Mouse (Mus musculus): ENCODE results near the gene Hist2h3c2.
"Not testable (repeated sequence)": the region's sequence is repeated elsewhere in the genome, so short reads cannot be mapped to it uniquely, and the experiment has no call there.

Gene Hist2h3c2

DNA sequence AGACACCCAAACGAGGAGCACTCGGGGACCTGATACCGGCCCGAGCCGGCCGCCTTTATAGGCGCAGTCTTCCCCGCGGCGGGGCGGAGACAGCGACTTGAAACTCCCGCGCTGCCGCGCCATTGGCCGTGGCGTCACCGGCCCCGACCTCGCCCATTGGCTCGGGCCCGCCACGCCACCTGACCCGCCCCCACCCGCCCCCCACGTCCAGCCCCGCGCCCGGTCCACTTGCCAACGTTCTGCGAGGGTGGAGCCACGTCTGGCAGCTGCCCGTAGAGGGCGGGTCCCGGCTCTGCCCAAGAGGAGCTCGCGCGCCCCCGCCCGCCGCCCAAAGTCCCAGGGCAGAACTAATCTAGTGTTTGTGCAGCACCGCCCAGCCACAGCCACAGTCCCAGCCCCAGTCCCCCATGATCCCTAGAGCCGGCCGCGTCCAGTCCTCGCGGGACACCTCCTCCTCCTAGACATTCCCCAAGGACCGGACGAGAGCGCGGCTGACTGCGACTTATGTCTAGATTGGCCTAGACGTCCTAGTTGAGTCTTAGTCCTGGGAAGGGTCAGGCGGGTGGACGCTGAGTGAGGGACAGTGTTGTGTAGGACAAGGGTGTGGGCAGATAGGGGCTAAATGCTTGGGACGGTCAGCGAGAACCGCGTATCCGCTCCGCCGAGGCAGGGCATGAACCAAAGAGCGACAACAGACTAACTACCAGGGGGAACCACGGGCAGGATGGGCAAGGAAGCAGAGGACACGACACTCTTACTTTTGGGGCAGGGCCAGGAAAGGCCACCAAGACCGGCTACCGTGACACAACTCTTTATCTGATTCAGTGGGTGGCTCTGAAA lies at the start of gene Hist2h3c2:
Gene Hist2h3c2, minus strand, starts transcription at position 174 of the 840 bp plus-strand sequence.
- not testable (repeated sequence) for DNase-seq (ENCODE audit: low read depth, low spot score)

DNA sequence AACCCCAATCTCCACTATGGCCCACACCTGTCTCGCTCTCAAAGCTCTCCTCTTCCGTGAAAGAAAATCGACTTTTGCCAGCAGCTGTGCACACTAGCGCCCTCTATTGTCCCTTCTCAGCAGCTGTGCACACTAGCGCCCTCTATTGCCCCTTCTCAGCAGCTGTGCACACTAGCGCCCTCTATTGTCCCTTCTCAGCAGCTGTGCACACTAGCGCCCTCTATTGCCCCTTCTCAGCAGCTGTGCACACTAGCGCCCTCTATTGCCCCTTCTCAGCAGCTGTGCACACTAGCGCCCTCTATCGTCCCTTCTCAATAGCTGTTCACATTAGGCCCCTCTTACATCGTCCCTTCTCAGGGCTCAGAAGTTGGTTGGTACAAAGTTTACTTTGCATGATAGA lies 48.4 kb upstream of the Hist2h3c2 start:
- not testable (repeated sequence) for DNase-seq (ENCODE audit: low read depth, low spot score)

DNA sequence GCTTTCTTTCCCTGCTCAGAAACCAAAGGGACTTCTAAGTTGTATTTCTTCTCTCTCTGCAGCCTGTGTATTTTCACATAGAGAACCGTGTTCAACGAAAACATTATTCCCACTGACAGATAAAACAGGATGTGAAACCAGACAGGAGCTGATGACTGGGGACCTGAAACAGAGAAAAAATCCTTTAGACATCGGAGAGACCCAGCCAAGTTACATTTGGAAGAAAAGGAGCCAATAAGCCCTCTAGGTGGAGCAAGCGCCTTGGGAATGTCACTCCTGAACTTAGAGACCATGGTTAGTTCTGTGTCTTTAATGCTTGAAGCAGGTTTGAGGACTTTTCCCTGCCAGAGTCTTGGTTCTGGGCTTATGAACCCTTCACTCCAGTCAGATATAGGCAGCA lies 45.5 kb upstream of the Hist2h3c2 start:
- peak; percentile 73 for DNase-seq (ENCODE audit: low read depth, low spot score)

DNA sequence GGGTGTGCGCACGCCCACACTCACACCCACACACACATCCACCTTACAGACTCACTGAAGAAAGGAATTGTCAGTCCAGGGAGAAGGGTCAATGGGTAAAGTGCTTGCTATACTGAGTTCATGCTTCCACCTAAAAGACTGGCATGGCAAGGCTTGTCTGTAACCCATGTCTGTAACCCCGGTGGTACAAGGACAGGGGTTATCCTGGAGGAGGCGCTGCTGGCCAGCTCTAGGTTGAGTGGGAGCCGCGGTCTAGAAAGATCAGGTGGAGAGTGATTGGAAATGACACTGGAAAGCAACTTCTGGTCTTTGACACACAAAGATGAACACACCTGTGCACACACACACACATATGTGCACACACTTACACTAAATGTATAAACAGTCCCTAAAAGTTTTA lies 41.7 kb upstream of the Hist2h3c2 start:
- DNase-seq (ENCODE audit: low read depth, low spot score), result peak; percentile 54

DNA sequence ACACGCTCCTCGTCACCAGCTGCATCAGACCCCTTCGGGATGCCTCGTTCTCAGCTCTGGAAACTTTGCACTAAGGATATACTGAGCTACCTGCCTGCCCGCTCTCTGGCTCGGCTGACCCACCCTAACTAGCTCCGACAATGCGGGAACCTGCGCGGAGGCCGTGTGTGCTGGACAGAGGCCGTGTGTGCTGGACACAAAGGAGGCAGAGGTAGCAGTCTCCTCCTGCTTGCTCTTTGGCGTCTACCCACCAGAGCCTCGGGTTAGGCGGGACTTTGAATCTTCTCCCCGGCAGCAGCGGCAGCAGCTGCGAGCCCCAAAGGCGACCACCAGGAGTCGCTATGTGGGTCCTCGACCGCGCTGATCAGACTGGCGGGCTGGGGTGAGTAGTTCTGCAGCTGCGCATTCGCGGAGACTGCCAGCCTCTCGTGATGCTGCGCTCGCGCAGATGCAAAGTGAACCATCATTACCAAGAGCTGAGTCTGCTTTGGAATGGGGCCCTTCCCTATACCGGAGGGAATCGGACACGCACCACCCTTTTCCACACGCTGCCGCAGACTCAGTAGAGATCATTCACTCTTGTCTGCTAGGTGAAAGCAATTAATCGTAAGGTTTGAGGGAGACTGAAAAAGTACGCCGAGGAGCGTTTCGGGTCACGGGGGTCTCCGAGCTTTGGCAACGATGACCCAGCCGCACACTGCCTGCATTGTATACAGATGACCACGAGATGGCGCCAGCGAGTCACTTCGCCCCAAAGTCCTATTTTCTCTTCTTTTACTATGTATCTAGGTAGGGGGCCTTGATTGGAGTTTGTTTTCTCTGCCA lies 39.1 kb upstream of the Hist2h3c2 start:
- DNase-seq (ENCODE audit: low read depth, low spot score), result peak; percentile 97

DNA sequence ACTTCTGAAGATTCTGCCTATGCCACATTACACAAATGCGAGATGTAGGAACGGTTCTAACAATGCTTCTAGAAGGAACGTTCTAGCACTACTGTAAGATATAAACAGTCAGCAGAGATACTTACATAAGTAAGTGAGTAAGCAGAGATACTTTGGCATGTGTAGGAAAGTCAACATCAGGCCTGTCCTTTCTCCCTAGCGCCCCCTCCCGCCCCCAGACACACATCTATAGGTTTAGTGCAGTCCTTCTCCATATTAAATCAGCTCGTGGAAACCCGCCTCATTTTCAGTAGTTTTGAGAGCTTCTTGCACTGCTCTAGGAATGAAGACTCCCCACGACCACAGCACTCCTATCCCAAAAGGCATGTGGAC lies 38.5 kb upstream of the Hist2h3c2 start:
- DNase-seq (ENCODE audit: low read depth, low spot score), result peak; percentile 75

DNA sequence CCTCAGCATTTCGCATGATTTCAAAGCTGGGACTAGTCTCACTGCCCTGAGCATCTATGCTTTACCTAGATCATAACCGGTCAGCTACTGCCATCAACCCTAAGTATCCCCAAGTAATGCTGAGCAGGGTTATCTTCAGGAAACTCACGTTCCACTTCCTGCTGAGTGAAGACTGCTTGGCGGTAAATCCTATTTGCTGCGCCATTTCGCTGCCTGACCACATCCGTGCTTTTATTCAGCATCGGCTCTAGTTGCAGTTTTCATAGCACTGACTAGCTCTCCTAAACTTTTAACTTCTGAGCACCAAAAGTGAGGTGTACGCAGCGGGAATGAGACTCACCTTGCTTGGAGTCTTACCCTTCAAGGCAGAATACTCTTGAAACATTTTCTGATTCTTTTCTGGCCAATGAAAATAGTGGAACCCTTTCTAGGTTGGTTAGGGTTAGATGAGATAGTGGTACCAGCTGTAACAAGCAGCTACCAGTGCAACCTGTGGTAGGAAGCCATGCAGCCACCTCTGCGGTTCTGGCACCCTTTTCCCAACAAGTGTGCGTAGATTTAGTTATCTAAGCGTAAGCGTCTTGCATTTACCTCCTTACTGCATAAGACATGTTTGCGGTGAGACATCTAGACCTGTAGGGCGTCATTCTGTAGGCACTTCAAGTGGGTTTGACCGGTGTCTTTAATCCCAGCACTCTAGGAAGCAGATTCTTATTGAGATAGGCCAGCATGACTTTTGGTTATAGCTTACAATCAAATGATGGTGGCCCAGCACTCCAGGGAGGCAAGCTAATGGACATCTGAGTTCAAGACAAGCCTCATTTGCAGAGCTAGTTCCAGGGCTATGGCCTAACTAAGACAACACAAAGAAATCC lies 34.9 kb upstream of the Hist2h3c2 start:
- peak; percentile 74 for DNase-seq (ENCODE audit: low read depth, low spot score)

DNA sequence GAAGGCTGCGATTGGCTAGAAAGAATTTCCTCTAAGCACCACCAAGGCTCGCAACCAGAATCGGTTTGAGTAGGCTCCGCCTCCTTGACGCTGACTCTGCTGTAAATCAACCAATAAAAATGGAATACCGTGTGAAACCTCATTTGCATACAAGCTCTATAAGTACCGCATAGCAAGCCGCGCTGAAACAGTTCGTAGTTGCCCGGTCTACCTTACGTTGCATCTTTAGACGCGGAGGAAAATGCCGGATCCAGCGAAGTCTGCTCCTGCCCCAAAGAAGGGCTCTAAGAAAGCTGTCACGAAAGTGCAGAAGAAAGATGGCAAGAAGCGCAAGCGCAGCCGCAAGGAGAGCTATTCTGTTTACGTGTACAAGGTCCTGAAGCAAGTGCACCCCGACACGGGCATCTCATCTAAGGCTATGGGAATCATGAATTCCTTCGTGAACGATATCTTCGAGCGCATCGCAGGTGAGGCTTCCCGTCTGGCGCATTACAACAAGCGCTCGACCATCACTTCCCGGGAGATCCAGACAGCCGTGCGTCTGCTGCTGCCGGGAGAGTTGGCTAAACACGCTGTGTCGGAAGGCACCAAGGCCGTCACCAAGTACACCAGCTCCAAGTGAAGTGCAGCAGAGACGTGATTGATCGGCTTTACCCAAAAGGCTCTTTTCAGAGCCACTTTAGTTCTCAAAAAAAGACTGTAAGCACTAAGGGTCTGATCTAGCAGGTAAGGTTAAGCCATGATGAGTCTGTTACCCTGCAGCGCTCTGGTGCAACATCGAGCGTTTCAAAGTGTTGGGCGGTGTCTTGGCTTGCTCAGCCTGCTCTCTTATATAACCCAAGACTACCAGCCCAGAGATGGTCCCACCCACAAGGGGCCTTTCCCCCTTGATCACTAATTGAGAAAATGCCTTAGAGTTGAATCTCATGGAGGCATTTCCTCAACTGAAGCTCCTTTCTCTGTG lies 30.9 kb upstream of the Hist2h3c2 start, which contains the start of gene Hist2h2bb:
Gene Hist2h2bb, plus strand, starts transcription at position 242 of the 964 bp plus-strand sequence.
- peak; percentile 99 for DNase-seq (ENCODE audit: low read depth, low spot score)

DNA sequence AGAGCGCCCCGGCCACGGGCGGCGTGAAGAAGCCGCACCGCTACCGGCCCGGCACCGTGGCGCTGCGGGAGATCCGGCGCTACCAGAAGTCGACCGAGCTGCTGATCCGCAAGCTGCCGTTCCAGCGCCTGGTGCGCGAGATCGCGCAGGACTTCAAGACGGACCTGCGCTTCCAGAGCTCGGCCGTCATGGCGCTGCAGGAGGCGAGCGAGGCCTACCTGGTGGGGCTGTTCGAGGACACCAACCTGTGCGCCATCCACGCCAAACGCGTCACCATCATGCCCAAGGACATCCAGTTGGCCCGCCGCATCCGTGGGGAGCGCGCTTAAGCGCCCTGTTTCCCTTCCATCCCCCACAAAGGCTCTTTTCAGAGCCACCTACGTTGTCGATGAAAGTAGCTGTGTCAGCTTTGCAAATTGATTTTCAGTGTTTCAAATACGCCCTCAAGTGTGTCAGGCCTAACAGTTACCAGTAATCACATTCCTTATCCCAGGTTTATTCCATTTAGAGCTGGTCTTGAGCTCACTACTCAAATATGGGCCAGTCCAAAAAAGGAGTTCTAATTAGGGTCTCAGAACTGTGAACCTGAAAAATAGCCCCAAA lies 29.9 kb upstream of the Hist2h3c2 start:
- DNase-seq (ENCODE audit: low read depth, low spot score), result not testable (repeated sequence)

DNA sequence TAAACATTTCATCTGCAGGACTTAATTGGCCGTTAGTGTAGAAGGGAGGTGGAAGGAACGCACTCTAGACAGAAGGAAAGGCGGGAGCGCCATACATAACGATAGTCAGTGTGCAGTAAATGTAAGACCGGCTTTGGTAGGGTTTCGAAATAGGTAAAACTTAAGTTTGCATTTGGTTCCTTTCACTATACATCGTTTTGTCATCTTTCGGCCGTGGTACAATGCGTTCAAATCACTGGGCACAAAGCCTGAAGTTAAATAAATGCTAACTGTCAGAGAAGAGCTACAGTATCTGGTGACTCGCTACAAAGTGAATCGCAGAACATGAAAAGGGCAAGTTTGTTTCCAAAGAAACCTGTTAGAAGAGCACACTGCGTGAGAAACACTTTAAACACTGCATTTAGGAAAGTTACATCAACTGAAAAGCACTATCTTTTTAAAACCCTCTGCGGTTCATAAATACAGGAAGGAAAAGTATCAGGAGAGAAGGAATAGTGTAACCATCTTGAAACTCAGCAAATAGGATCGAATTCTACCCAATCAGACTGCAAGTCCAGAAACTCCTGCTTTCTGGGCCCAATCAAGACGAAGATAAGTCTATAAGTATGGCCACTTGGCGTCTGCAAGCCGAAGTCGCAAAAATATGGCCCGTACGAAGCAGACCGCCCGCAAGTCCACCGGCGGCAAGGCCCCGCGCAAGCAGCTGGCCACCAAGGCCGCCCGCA lies 29.3 kb upstream of the Hist2h3c2 start, which contains the start of gene Hist2h3b:
Gene Hist2h3b, plus strand, starts transcription at position 604 of the 725 bp plus-strand sequence.
- peak; percentile 94 for DNase-seq (ENCODE audit: low read depth, low spot score)

DNA sequence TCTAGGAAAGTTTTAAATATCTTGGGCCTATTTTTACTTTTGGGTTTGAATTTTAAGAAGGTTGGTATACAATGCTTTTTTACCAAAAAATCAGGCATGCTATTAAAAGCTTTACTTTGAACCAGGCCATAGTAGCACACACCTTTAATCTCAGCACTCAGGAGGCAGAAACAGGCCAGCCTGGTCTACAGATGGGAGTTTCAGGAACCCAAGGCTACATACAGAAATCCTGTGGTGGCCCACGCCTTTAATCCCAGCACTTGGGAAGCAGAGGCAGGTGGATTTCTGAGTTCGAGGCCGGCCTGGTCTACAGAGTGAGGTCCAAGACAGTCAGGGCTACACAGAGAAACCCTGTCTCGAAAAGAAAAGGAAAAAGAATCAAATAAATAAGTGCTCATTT lies 28.6 kb upstream of the Hist2h3c2 start:
- DNase-seq (ENCODE audit: low read depth, low spot score), result no peak

DNA sequence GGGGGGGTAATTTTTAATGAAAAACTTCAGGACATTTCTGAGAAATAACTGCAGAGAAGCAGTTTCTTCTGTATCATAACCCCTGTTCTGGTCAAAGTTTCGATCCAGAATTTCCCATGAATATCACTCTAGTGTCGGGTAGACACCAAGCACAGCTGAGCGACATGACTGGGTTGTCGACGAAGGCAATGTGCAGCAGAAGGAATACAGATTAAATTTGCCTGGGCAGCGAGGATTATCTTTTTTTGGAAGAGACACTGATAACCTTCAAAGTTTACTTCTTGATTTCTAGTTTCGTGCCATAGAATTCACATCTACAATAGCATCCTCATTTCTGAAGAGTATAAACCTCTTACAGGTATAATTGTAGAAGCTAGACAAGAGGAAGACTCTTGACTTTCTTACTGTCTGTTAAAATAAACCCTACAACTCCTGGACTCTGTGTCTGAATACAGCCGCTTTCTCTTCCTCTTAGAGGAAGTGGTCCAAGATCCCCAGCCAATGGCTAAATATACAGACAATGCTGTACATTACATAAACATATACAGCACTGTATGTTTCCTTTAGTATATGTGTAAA lies 27.3 kb upstream of the Hist2h3c2 start:
- DNase-seq (ENCODE audit: low read depth, low spot score), result no peak

DNA sequence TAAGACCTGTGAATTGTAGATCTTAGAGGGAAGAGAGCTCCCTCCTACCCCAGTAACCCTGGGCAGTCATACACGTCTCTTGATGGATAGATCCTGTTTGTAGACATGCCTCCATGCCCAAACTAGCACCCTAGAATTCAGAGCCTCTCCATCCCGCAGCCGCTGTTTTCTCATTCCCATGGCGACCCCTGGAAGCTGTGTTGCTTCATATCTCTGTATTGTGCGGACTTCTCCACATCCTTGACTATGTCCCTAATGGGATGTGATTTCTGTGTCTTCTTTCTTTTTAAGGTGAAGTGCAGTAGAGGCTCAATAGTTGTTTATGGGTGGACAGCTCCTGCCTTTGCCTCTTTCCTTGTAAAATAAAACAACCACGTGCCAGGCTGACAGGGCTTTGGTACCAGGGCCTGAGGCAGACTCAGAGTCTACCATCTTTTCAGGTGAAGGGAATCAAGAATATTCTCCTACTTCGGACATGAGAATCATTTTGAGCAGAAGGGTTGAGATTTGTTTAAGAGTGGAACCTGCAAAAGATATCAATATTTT lies 25.6 kb upstream of the Hist2h3c2 start:
- no peak for DNase-seq (ENCODE audit: low read depth, low spot score)

DNA sequence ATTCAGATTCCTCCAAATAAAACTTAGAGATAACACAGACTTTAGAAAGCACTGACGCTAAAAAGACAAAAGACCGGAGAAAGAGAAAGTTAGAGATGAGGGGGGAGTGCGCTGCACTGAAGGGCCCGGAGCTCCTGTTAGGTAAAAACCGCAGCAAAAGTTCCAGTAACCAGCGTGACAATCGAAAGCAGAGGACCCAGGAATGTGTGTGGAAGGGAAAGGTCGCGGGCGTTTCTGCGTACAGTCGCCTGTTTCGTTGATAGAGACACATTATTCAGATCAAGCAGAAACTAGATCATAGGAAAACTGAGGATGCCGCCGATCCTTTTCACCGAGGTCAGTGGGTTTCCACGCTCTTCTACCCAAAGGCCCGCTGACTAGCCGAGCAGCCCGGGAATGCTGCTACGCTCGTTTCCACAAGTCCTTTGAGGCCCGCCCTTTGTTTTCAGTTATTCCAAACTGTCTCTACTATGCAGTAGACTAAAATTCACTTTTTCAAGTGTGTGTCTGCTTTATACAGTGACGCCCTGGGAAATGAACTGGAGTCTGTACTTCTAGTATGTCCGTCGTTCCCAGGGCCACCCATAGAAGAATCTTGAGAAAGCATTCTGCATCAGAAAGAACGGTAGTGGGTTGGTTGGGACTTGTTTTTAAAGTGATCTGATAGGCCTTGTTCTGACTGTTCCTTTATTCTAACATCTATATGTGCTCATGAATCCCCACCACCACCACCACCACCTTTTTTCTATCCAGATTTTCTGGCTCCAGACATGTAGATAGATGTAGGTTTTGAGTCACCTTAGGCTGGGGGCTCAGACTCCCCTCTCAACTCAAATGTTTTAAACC lies 24.9 kb upstream of the Hist2h3c2 start:
- DNase-seq (ENCODE audit: low read depth, low spot score), result peak; percentile 69

DNA sequence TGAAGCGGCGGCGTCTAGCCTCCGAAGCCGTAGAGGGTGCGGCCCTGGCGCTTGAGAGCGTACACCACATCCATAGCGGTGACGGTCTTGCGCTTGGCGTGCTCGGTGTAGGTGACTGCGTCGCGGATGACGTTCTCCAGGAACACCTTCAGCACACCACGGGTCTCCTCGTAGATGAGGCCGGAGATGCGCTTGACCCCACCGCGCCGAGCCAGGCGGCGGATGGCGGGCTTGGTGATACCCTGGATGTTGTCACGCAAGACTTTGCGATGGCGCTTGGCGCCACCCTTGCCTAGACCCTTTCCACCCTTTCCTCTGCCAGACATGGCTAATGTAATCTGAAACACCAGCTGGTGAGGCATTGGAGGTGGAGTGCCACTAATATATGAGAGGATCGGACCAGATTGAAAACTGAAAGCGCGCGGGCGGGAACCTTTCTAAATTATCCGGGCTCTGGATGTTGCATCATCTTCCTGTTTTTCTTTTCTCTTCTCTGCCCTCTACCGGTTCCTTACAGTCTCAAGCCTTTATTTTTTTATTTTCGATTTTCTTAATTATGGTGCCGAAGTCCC lies 24.1 kb upstream of the Hist2h3c2 start, which contains the start of gene Hist2h4:
Gene Hist2h4, minus strand, starts transcription at position 333 of the 572 bp plus-strand sequence.
- DNase-seq (ENCODE audit: low read depth, low spot score), result peak; percentile 95

DNA sequence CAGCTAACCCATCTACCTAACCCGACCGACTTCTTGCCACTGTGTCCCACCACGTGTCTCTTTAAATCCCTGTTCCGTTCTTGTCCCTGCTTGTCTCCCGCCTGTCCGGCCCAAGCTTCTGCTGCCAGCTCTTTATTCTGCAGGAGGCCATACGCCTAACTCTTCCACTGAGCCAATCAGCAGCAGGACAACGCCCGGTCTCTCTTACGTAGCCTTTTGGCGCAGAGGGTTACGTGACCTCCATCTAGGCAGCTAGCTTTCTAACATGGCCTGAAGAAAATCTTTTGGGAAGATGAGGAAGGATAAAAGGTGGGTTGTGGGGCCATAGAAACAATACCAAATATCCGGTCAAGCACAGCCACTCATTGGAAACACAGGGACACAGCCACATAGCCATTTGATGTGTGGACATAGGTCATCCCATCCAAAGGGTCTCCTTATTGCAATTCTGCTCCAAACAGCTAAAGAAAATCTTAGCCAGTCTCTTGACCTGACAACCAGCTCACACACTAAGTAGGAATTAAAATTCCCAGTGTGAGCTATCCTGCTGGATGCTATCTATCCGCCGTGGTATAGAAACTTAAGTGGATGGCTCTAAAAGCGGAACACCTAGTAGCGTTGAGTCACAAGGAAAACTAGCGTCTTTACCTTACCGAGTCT lies 23.4 kb upstream of the Hist2h3c2 start:
- DNase-seq (ENCODE audit: low read depth, low spot score), result peak; percentile 95

DNA sequence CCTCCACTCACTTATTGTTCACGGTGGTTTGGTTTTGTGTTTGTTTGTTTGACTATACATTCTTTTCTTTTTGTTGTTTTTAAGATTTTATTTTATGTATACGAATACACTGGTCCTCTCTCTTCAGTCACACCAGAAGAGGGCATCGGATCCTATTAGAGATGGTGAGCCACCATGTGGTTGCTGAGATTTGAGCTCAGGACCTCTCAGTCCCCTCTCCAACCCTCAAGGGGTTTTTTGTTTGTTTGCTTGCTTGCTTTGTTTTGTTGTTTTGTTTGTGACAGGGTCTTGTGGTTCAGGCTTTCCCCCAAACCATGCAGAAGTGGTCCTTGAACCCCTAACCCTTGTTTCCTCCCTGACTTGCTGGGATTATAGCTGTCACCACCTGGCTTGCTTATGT lies 22.7 kb upstream of the Hist2h3c2 start:
- no peak for DNase-seq (ENCODE audit: low read depth, low spot score)
